Mouse (Mus musculus) embryonic facial prominence, embryonic 11.5 days (tissue): Measurements from ENCODE around the gene Neb. TPM values are rescaled to one million over a fixed set of nuclear protein-coding genes. Genes with fewer than 3 reads are reported as not detected.

Source experiments
- ATAC-seq: fragments of 200-750 bp; cut with Nextera tagmentation; replicated peaks from 2 replicates; pipeline ENCODE4 v1.8.0; 2017; ENCODE audit warnings: low read depth; ENCODE audit not compliant: insufficient number of reproducible peaks, low FRiP score, low TSS enrichment
- DNase-seq: peaks from one replicate; pipeline ENCODE4 v3.0.0-alpha.2; 2015; ENCODE audit warnings: low spot score
- H3K27ac ChIP-seq: fragments of 300-500 bp; sonication (generic); replicated peaks from 2 replicates; pipeline ENCODE4 v1.5.1; 2014; ENCODE audit warnings: mild to moderate bottlenecking, low read depth, low read length, control low read depth
- H3K27me3 ChIP-seq: fragments of 300-500 bp; sonication (generic); 2 replicates; pipeline ENCODE4 v1.6.1; 2014; ENCODE audit warnings: mild to moderate bottlenecking, low read length, moderate library complexity, mixed read lengths; ENCODE audit not compliant: control insufficient read depth, insufficient read depth
- H3K36me3 ChIP-seq: fragments of 300-500 bp; sonication (generic); replicated peaks from 2 replicates; pipeline ENCODE4 v1.6.1; 2014; ENCODE audit warnings: low read depth, mild to moderate bottlenecking, low read length, moderate library complexity, mixed read lengths; ENCODE audit not compliant: control insufficient read depth, insufficient read depth
- H3K4me1 ChIP-seq: fragments of 300-500 bp; sonication (generic); 2 replicates; pipeline ENCODE4 v1.6.1; 2014; ENCODE audit warnings: low read length, mixed read lengths; ENCODE audit not compliant: control insufficient read depth, insufficient read depth
- H3K4me2 ChIP-seq: fragments of 300-500 bp; sonication (generic); 2 replicates; pipeline ENCODE4 v1.6.1; 2014; ENCODE audit warnings: low read depth, mild to moderate bottlenecking, control low read depth, low read length, moderate library complexity
- H3K4me3 ChIP-seq: fragments of 300-500 bp; sonication (generic); 2 replicates; pipeline ENCODE4 v1.5.1; 2014; ENCODE audit warnings: low read depth, low read length, control low read depth
- H3K9ac ChIP-seq: fragments of 300-500 bp; sonication (generic); replicated peaks from 2 replicates; pipeline ENCODE4 v1.6.1; 2014; ENCODE audit warnings: mild to moderate bottlenecking, control low read depth, low read length
- H3K9me3 ChIP-seq: fragments of 300-500 bp; sonication (generic); replicated peaks from 2 replicates; pipeline ENCODE4 v1.6.1; 2016; ENCODE audit warnings: mild to moderate bottlenecking, low read length, inconsistent platforms, mixed read lengths; ENCODE audit not compliant: control insufficient read depth
- WGBS: fragments of 180-500 bp; shearing (Covaris S2); extraction: QIAGEN DNeasy Blood & Tissue Kit; methylation state at CpG from one replicate; pipeline ENCODE4 v1.1.7; 2014; 5-methylcytosine and 5-hydroxymethylcytosine counted together
- polyA plus RNA-seq: library from polyadenylated mRNA; unstranded; fragments of >200 nt; fragmentation: Nextera tagmentation; extraction: Ambion mirVana; gene quantifications from 2 replicates; pipeline ENCODE4 v1.2.1, GENCODE M21; 2014

The Neb gene
- polyA plus RNA-seq, 1 experiment from 2014 or later, result 7.2 TPM

GRCm38 (mm10) chr2:52390415-52390975, 12.2 kb upstream of the Neb start:
- Histone ChIP-seq H3K4me1 (no peaks in the 10 kb centered on the region), H3K4me3 (no peak overlapping the region), H3K27ac (no peak overlapping the region), H3K27me3 (no peaks in the 10 kb centered on the region), H3K9me3 (no peaks in the 10 kb centered on the region), H3K36me3 (no peaks in the 10 kb centered on the region), H3K4me2 (no peak overlapping the region), H3K9ac (no peak overlapping the region)
- ATAC-seq (no peak), DNase-seq (no peak)
- WGBS, result 91% methylated on average over 2 of the region's 2 CpGs

GRCm38 (mm10) chr2:52389975-52390374, 11.7 kb upstream of the Neb start:
- H3K4me2 ChIP-seq, result no peak overlapping the region
- H3K27me3 ChIP-seq, result no peaks in the 10 kb centered on the region
- ATAC-seq (no peak), DNase-seq (no peak)
- no peak overlapping the region for H3K27ac ChIP-seq
- no peak overlapping the region for H3K9ac ChIP-seq
- no peak overlapping the region for H3K4me3 ChIP-seq
- H3K4me1 ChIP-seq, result no peaks in the 10 kb centered on the region
- no peaks in the 10 kb centered on the region for H3K36me3 ChIP-seq
- WGBS, result 77% methylated on average over 3 of the region's 3 CpGs
- no peaks in the 10 kb centered on the region for H3K9me3 ChIP-seq

DNA sequence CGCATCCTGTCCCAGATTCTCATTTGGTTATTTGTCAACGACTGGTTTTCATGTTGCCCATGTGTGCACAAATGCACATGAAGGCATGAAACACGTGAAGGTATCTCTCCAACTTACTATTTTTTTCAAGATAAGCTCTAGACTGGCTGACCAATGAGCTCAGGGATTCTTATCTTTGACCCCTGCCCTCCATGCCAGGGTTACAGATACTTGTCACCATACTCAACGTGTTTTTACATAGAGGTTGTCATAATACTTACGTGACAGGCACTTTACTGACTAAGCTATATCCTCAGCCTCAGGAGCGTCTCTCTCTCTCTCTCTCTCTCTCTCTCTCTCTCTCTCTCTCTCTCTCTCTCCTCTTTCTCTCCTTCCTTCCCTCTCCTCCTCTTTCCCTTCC, 8.2 kb upstream of the Neb start:
- no peak for DNase-seq
- no peak for ATAC-seq
- H3K36me3 ChIP-seq, result no peaks in the 10 kb centered on the region
- no peak overlapping the region for H3K9ac ChIP-seq
- no peaks in the 10 kb centered on the region for H3K9me3 ChIP-seq
- no peaks in the 10 kb centered on the region for H3K4me1 ChIP-seq
- no peak overlapping the region for H3K27ac ChIP-seq
- 82% methylated on average over 6 of the region's 6 CpGs for WGBS
- H3K4me2 ChIP-seq, result no peak overlapping the region
- H3K4me3 ChIP-seq, result no peak overlapping the region
- no peaks in the 10 kb centered on the region for H3K27me3 ChIP-seq

DNA sequence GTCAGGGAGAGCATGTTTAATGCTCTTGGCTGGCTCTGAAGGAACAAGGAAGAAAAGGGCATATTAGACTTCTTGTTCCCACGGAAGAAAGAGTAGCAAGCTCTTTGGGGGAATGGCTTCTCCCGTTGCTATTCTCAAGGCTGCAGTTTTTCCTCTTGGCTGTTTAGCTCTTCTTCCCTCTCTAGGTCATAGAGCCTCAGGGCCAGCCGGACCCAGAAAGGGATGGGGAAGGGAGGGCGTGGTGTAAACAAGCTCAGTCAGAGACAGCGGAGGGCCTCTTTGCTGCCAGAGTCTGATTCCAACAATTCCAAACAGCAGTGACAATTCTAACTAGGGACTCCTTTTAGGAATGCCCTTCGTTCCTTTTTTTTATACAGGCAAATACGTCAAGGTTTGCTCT, 7.8 kb upstream of the Neb start:
- no peaks in the 10 kb centered on the region for H3K36me3 ChIP-seq
- no peaks in the 10 kb centered on the region for H3K4me1 ChIP-seq
- WGBS, result 55% methylated on average over 7 of the region's 7 CpGs
- no peaks in the 10 kb centered on the region for H3K9me3 ChIP-seq
- DNase-seq (no peak), ATAC-seq (no peak)
- H3K4me3 ChIP-seq, result no peak overlapping the region
- no peaks in the 10 kb centered on the region for H3K27me3 ChIP-seq
- H3K27ac ChIP-seq, result no peak overlapping the region
- H3K4me2 ChIP-seq, result no peak overlapping the region
- H3K9ac ChIP-seq, result no peak overlapping the region

DNA sequence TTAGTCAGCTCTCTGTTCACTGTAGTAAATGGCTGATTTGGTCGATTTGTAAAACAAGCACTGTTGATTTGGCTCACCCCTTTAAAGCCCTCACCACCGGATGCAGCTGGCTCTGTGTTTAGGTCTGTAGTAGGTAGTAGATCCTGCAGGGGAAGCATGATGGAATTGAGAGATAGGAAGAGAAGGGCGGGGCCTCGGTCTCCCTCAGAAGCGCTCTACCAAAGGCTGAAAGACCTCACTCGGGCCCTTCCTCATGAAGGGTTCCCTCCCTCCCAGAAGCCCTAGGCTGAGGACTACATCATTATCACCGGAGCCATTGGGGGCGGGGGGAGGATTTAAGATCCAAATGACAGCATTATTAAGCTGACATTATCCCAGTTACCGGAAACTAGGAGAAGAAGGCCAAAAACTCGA, 581 bp upstream of the Neb start:
- Histone ChIP-seq H3K9ac (no peak overlapping the region), H3K9me3 (no peaks in the 10 kb centered on the region), H3K27me3 (no peaks in the 10 kb centered on the region), H3K4me3 (no peak overlapping the region), H3K4me1 (no peaks in the 10 kb centered on the region), H3K4me2 (no peak overlapping the region), H3K36me3 (no peaks in the 10 kb centered on the region), H3K27ac (no peak overlapping the region)
- WGBS, result 73% methylated on average over 10 of the region's 10 CpGs
- no peak for DNase-seq
- ATAC-seq, result no peak

DNA sequence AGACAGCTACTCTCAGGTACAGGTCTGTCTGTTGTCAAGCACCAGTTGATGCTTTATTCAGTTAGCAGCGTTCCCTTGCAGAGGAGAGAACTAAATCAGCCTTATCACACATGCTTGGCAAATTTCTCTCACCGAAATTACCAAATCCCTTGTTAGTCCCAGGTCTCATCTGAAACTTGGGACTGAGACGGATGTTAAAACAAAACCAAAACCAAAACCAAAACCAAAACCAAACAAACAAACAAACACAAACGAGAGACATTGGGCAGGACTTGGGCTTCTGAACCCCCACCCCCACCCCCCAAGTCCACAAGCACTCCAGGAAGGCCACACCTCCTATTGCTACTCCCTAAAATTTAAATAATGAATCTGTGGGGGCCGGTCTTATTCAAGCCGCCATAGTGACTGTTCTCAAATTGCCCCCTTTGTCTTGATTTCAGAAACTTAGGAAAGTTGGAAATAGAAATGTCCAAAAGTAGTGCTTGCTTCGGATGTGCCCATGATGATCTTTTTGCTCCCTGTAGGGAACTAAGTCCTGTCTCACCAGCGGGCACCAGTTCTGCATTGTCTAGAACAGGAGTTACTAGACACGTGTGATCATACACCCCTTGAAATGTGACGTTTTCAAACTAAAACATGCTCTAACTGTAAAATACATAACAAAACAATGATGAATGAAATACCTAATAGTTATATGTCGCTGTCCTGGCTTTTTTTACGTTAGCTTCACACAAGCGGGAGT, 397 bp downstream of the Neb start:
- ATAC-seq (no peak), DNase-seq (no peak)
- Histone ChIP-seq H3K4me2 (no peak overlapping the region), H3K27me3 (no peaks in the 10 kb centered on the region), H3K4me1 (no peaks in the 10 kb centered on the region), H3K9ac (no peak overlapping the region), H3K36me3 (no peaks in the 10 kb centered on the region), H3K27ac (no peak overlapping the region), H3K9me3 (no peaks in the 10 kb centered on the region), H3K4me3 (no peak overlapping the region)
- WGBS, result 54% methylated on average over 13 of the region's 13 CpGs

GRCm38 (mm10) chr2:52374706-52375105, 3.6 kb downstream of the Neb start:
- Histone ChIP-seq H3K4me1 (no peaks in the 10 kb centered on the region), H3K36me3 (no peaks in the 10 kb centered on the region), H3K27me3 (no peaks in the 10 kb centered on the region), H3K4me3 (no peak overlapping the region), H3K4me2 (no peak overlapping the region), H3K27ac (no peak overlapping the region), H3K9ac (no peak overlapping the region), H3K9me3 (no peaks in the 10 kb centered on the region)
- 92% methylated on average over 6 of the region's 6 CpGs for WGBS
- ATAC-seq (no peak), DNase-seq (no peak)

- Histone ChIP-seq H3K27me3 (no peaks in the 10 kb centered on the region), H3K27ac (no peak overlapping the region), H3K9me3 (no peaks in the 10 kb centered on the region), H3K4me3 (no peak overlapping the region), H3K4me1 (no peaks in the 10 kb centered on the region), H3K36me3 (no peaks in the 10 kb centered on the region), H3K9ac (no peak overlapping the region), H3K4me2 (no peak overlapping the region)
- 83% methylated on average over 6 of the region's 6 CpGs for WGBS
- ATAC-seq (no peak), DNase-seq (no peak)
Observed at GRCm38 (mm10) chr2:52372480-52372879, 5.8 kb downstream of the Neb start.
